ENCODE assay signal across 8 mouse cellular contexts in the genomic region with DNA sequence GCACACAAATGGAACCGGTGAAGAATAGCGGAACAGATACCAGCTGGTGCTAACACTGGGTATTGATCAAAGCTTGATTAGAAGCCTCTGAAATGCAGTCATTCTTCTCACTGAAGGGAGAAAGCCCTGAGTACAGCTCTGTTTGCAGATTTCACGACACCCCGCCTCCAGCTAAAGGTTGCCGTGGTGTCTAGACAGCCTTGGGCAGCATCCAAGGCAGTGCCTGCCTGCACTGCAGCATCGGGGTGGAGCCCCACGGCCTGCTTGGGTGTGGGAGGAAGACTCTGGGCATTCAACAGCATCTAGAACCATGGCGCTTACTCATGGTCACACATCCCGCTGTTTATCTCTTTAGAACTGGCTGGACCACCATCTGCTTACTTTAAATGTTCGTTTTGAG. TPM values are rescaled to one million over a fixed set of nuclear protein-coding genes. Genes with fewer than 3 reads are reported as not detected.
DNase-seq lines count a peak whose midpoint lies in the region; ATAC-seq lines count a peak whose summit lies in the region.

No protein-coding gene starts in this region.

- H3K9ac ChIP-seq in embryonic facial prominence, embryonic 14.5 days (ENCODE audit: low read depth, low read length), result no peak overlapping the region
- peak overlapping the region; percentile 20; the same call in 1 of the 2 replicates for H3K9ac ChIP-seq in midbrain, embryonic 12.5 days (replicated peaks)

- no peak overlapping the region for H3K4me2 ChIP-seq in embryonic facial prominence, embryonic 14.5 days (ENCODE audit: low read depth, low read length)
- peak overlapping the region; percentile 67 for H3K4me2 ChIP-seq in midbrain, embryonic 12.5 days (replicated peaks)

- H3K4me1 ChIP-seq in embryonic facial prominence, embryonic 14.5 days (ENCODE audit: control insufficient read depth, insufficient read depth, low read length), result peaks cover 6% of the 10 kb centered on the region
- H3K4me1 ChIP-seq in embryonic facial prominence, embryonic 10.5 days, result peaks cover 32% of the 10 kb centered on the region
- H3K4me1 ChIP-seq in midbrain, embryonic 12.5 days, result peaks cover 37% of the 10 kb centered on the region

- no peaks in the 10 kb centered on the region for H3K36me3 ChIP-seq in embryonic facial prominence, embryonic 14.5 days (ENCODE audit: control insufficient read depth, insufficient read depth, low read length)
- H3K36me3 ChIP-seq in embryonic facial prominence, embryonic 10.5 days (replicated peaks), result peaks cover 34% of the 10 kb centered on the region
- H3K36me3 ChIP-seq in midbrain, embryonic 12.5 days, result peaks cover 48% of the 10 kb centered on the region

- H3K27ac ChIP-seq in embryonic facial prominence, embryonic 14.5 days (replicated peaks; ENCODE audit: low read depth, low read length), result no peak overlapping the region
- H3K27ac ChIP-seq in embryonic facial prominence, embryonic 10.5 days (replicated peaks), result no peak overlapping the region
- H3K27ac ChIP-seq in midbrain, embryonic 12.5 days (replicated peaks), result peak overlapping the region; percentile 30; the same call in 1 of the 2 replicates

- no peaks in the 10 kb centered on the region for H3K9me3 ChIP-seq in embryonic facial prominence, embryonic 14.5 days (ENCODE audit: control insufficient read depth, low read length)
- H3K9me3 ChIP-seq in embryonic facial prominence, embryonic 10.5 days, result no peaks in the 10 kb centered on the region
- H3K9me3 ChIP-seq in midbrain, embryonic 12.5 days, result no peaks in the 10 kb centered on the region

- H3K4me3 ChIP-seq in embryonic facial prominence, embryonic 14.5 days (ENCODE audit: low read depth, low read length), result no peak overlapping the region
- H3K4me3 ChIP-seq in embryonic facial prominence, embryonic 10.5 days, result no peak overlapping the region
- peak overlapping the region; percentile 56; the same call in 1 of the 2 replicates for H3K4me3 ChIP-seq in midbrain, embryonic 12.5 days

- H3K27me3 ChIP-seq in embryonic facial prominence, embryonic 14.5 days (replicated peaks; ENCODE audit: control insufficient read depth, insufficient read depth, low read length), result peaks cover 34% of the 10 kb centered on the region
- H3K27me3 ChIP-seq in embryonic facial prominence, embryonic 10.5 days (replicated peaks; ENCODE audit: low read depth, poor library complexity, severe bottlenecking), result peaks cover 46% of the 10 kb centered on the region
- H3K27me3 ChIP-seq in midbrain, embryonic 12.5 days, result peaks cover 5% of the 10 kb centered on the region

- peak; percentile 30 for DNase-seq in embryonic facial prominence, embryonic 14.5 days (ENCODE audit: low spot score)
- DNase-seq in embryonic facial prominence, embryonic 10.5 days (ENCODE audit: low spot score), result no peak
- peak; percentile 29 for DNase-seq in adipocyte (ENCODE audit: low spot score)
- peak; percentile 42 to 46 for DNase-seq in frontal cortex, postnatal 14 days (ENCODE audit: low spot score in 2 of 2)
- no peak for DNase-seq in testis, postnatal 14 days (ENCODE audit: low spot score)
- DNase-seq in urinary bladder, postnatal 25 days (ENCODE audit: low spot score), result no peak

- 62% methylated on average over 10 of the region's 10 CpGs for WGBS in embryonic facial prominence, embryonic 14.5 days
- 76% methylated on average over 10 of the region's 10 CpGs for WGBS in embryonic facial prominence, embryonic 10.5 days
- WGBS in midbrain, embryonic 12.5 days, result 47% methylated on average over 10 of the region's 10 CpGs

- no peak for ATAC-seq in embryonic facial prominence, embryonic 14.5 days (ENCODE audit: low read depth)
- no peak for ATAC-seq in midbrain, embryonic 12.5 days (ENCODE audit: low FRiP score, low read depth)
- no peak for ATAC-seq in inflammation-experienced regulatory T-cells, adult 6 months

RNA-seq across cellular contexts. Expression of gene Uchl1, which starts 3.3 kb away (rescaled TPM):
- polyA plus RNA-seq in embryonic facial prominence, embryonic 14.5 days (2014; fragmentation: Nextera tagmentation; extraction: Ambion mirVana), result 142 TPM in 2 replicates
- 128 and 137 TPM in 2 replicates for polyA plus RNA-seq in embryonic facial prominence, embryonic 10.5 days (2016; fragmentation: Nextera tagmentation; extraction: Ambion mirVana)
- 559 and 602 TPM in 2 replicates for polyA plus RNA-seq in midbrain, embryonic 12.5 days (2016; fragmentation: Nextera tagmentation; extraction: Ambion mirVana)
- polyA plus RNA-seq in inflammation-experienced regulatory T-cells, adult 6 months (2017; shearing (Covaris generic)), result under 1 TPM in 1 of 3 experiments, not detected in 2; 0.87 TPM

Comparison
In these comparisons a context has a peak if more than half of its experiments do, and no peak if none do; other contexts are left out.
1. DNase-seq: peak in embryonic facial prominence, embryonic 14.5 days (single experiment), adipocyte (single experiment) and frontal cortex, postnatal 14 days (2 of 2); none in embryonic facial prominence, embryonic 10.5 days (single experiment), testis, postnatal 14 days (single experiment) and urinary bladder, postnatal 25 days (single experiment).
2. RNA of gene Uchl1, which starts 3.3 kb away (polyA plus RNA-seq): 559 to 602 TPM in midbrain, embryonic 12.5 days, 142 TPM in embryonic facial prominence, embryonic 14.5 days and 128 to 137 TPM in embryonic facial prominence, embryonic 10.5 days; 0.87 TPM in inflammation-experienced regulatory T-cells, adult 6 months; every median in the first group is over 10 times any median in the second.